Mouse (Mus musculus): ENCODE data around the gene Ptprm. TPM values are rescaled to one million over a fixed set of nuclear protein-coding genes. Genes with fewer than 3 reads are reported as not detected.

Ptprm gene
- total and polyA plus RNA-seq, 3 experiments, result not detected

- no peak overlapping the region for H3K4me3 ChIP-seq (ENCODE audit: control insufficient read depth in 1 of 2, insufficient read depth in 1 of 2, low read depth in 2 of 2, low read length in 2 of 2)
- TF ChIP-seq MXI1 (IDR thresholded peaks at IDR 0.05; ENCODE audit: low read depth, low read length) (no peak), MAZ (IDR thresholded peaks at IDR 0.05; ENCODE audit: low read depth, low read length) (no peak), RCOR1 (IDR thresholded peaks at IDR 0.05; ENCODE audit: low read depth, low read length) (no peak), CTCF (IDR thresholded peaks at IDR 0.05 in 2 of 3, conservative IDR thresholded peaks at IDR 0.05 in 1 of 3; ENCODE audit: control insufficient read depth in 1 of 3, insufficient read depth in 1 of 3, low read depth in 2 of 3, low read length in 3 of 3, poor library complexity in 1 of 3, severe bottlenecking in 1 of 3) (no peak), ZKSCAN1 (IDR thresholded peaks at IDR 0.05; ENCODE audit: low read depth, low read length) (no peak), NRF1 (IDR thresholded peaks at IDR 0.05; ENCODE audit: insufficient read depth, low read depth, low read length, poor library complexity, severe bottlenecking) (no peak), UBTF (IDR thresholded peaks at IDR 0.05; ENCODE audit: borderline replicate concordance, insufficient read depth, low read depth, low read length) (no peak), CHD2 (IDR thresholded peaks at IDR 0.05; ENCODE audit: low read length) (no peak), TCF12 (IDR thresholded peaks at IDR 0.05; ENCODE audit: low read depth, low read length) (no peak), BHLHE40 (IDR thresholded peaks at IDR 0.05; ENCODE audit: borderline replicate concordance, low read depth, low read length) (no peak), ELF1 (IDR thresholded peaks at IDR 0.05; ENCODE audit: low read depth, low read length) (no peak), GATA1 (IDR thresholded peaks at IDR 0.05; ENCODE audit: low read depth, low read length) (no peak), HCFC1 (IDR thresholded peaks at IDR 0.05; ENCODE audit: low read depth, low read length) (no peak), TBP (IDR thresholded peaks at IDR 0.05; ENCODE audit: low read depth, low read length) (no peak), POLR2AphosphoS2 (IDR thresholded peaks at IDR 0.05; ENCODE audit: low read length) (no peak), NELFE (IDR thresholded peaks at IDR 0.05; ENCODE audit: low read depth, low read length) (no peak), MAFK (IDR thresholded peaks at IDR 0.05; ENCODE audit: borderline replicate concordance, low read depth, low read length) (no peak), ETS1 (IDR thresholded peaks at IDR 0.05; ENCODE audit: low read depth, low read length) (no peak), SMC3 (IDR thresholded peaks at IDR 0.05; ENCODE audit: low read depth, low read length) (no peak), GABPA (IDR thresholded peaks at IDR 0.05; ENCODE audit: low read depth, low read length) (no peak)
- H3K27me3 ChIP-seq (ENCODE audit: control insufficient read depth in 1 of 2, insufficient read depth in 2 of 2, low read length in 2 of 2), result no peaks in the 10 kb centered on the region
- no peak for DNase-seq (ENCODE audit: low read depth, low spot score)
- H3K9ac ChIP-seq (ENCODE audit: control insufficient read depth, low read depth, low read length, poor library complexity, severe bottlenecking), result no peak overlapping the region
- no peak overlapping the region for H3K27ac ChIP-seq (ENCODE audit: control insufficient read depth, low read depth, low read length)
- H3K4me1 ChIP-seq (ENCODE audit: control insufficient read depth in 1 of 2, insufficient read depth in 2 of 2, low read length in 2 of 2), result no peaks in the 10 kb centered on the region
- no peaks in the 10 kb centered on the region for H3K9me3 ChIP-seq (replicated peaks; ENCODE audit: insufficient read depth, low read length)
- no peaks in the 10 kb centered on the region for H3K36me3 ChIP-seq (ENCODE audit: control insufficient read depth in 1 of 2, insufficient read depth in 2 of 2, low read length in 2 of 2)
- no peaks in the 10 kb centered on the region for H3K79me2 ChIP-seq (ENCODE audit: control insufficient read depth, insufficient read depth, low read length, poor library complexity)
Measured at GRCm38 (mm10) chr17:67362131-67362530, 7.9 kb upstream of the Ptprm start.

- Histone ChIP-seq H3K36me3 (ENCODE audit: control insufficient read depth in 1 of 2, insufficient read depth in 2 of 2, low read length in 2 of 2) (no peaks in the 10 kb centered on the region), H3K27me3 (ENCODE audit: control insufficient read depth in 1 of 2, insufficient read depth in 2 of 2, low read length in 2 of 2) (no peaks in the 10 kb centered on the region), H3K4me1 (ENCODE audit: control insufficient read depth in 1 of 2, insufficient read depth in 2 of 2, low read length in 2 of 2) (no peaks in the 10 kb centered on the region), H3K9ac (ENCODE audit: control insufficient read depth, low read depth, low read length, poor library complexity, severe bottlenecking) (no peak overlapping the region), H3K9me3 (replicated peaks; ENCODE audit: insufficient read depth, low read length) (no peaks in the 10 kb centered on the region), H3K27ac (ENCODE audit: control insufficient read depth, low read depth, low read length) (no peak overlapping the region), H3K79me2 (ENCODE audit: control insufficient read depth, insufficient read depth, low read length, poor library complexity) (no peaks in the 10 kb centered on the region), H3K4me3 (ENCODE audit: control insufficient read depth in 1 of 2, insufficient read depth in 1 of 2, low read depth in 2 of 2, low read length in 2 of 2) (no peak overlapping the region)
- no peak for TF ChIP-seq JUND (IDR thresholded peaks at IDR 0.05; ENCODE audit: low read depth, low read length)
- no peak for TF ChIP-seq TBP (IDR thresholded peaks at IDR 0.05; ENCODE audit: low read depth, low read length)
- no peak for DNase-seq (ENCODE audit: low read depth, low spot score)
Measured at GRCm38 (mm10) chr17:67360606-67361005, 6.3 kb upstream of the Ptprm start.
